Mouse (Mus musculus) liver, postnatal 0 days (tissue): ENCODE data around the gene Scin.

ENCODE experiments used
- CTCF ChIP-seq: sonication (generic); IDR thresholded peaks from 2 replicates; pipeline ENCODE4 v1.5.1; 2016; ENCODE audit warnings: antibody characterized with exemption, low read depth
- EP300 ChIP-seq: IDR thresholded peaks from 2 replicates; pipeline ENCODE4 v1.6.1; 2016; ENCODE audit warnings: antibody characterized with exemption, low read depth, mild to moderate bottlenecking

DNA sequence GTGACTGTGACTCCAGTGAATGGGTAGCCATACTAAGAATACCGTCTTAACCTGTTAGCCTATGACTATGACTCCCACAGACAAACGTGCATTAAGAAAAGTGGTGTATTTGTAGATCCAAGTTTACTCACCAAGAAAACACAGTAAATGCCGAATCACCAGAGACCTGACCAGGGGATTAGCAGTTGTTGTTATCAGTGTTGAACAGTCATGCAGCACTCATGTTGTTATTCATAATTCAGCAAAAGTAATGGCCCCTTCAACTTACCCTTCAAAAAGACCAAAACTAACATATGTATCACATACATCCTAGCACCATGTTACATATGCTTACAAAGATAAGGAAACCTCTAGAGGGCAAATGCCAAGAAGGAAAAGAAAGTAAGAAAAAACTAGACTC is 106.6 kb downstream of the Scin start:
- TF ChIP-seq CTCF (no peak), EP300 (peak; percentile 97)
